Mouse (Mus musculus): Measurements from ENCODE around the gene Xrcc1.
"Not testable (repeated sequence)": the region's sequence is repeated elsewhere in the genome, so short reads cannot be mapped to it uniquely, and the experiment has no call there.

Gene Xrcc1

DNA sequence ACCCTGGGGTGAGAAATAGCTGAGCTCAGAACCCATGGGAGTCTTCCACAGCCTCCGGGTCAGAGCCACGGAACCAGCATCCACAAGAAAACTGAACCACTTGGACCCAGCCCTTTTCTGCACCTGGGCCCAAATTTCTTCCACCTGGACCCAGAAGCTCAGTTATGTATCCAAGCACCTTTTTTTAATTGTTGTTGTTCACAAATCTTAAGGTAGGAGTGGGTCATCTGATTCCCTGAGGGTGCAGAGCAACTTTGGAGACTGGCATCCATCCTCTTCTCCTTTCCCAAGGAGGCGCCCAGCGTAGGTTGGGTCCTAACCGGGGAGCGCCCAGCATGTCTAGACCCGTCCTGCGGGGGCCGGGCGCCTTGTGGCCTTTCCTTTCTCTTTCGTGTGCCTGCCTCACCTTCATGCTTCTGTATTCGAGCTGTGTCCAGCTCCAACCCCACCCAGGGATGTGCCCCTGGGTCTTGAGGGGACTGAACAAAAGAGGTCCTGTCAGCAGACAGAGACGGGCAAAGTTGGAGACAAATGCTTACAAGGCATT, at the start of gene Xrcc1, which contains the start of gene Pinlyp:
Gene Xrcc1, plus strand, starts transcription at position 222 of the 547 bp plus-strand sequence.
Gene Pinlyp, minus strand, starts transcription at position 51 of the 547 bp plus-strand sequence.
- no peak for DNase-seq

DNA sequence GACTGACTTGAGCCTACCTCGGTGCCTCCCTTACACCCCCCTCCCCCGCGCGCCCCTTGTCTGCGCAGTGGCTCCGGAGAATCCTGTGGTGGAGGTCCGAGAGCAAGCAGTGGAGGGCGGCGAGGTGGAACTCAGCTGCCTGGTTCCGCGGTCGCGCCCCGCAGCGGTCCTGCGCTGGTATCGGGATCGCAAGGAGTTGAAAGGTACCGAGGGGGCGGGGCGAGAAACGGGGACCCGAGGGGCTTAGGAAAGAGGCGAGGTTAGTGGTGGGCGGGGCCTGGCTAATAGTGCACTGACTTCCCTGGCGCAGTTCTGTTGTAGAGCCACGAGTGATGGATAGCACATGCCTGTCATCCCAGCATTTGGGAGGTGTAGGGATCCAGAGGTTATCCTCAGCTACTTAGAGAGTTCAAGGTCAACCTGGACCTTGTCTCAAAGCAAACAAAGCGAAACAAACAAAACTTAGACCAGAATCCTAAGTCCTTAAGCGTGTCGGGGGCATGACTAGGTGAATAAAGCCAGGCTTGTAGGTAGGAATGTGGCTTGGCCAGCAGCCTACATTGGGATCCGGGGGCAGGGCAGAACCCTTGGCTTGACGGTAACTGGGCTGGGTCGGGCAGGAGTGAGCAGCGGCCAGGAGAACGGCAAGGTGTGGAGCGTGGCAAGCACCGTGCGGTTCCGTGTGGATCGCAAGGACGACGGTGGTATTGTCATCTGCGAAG, 46.1 kb upstream of the Xrcc1 start:
- peak; percentile 39 for DNase-seq

GRCm38 (mm10) chr7:24500929-24501328, 45.2 kb upstream of the Xrcc1 start:
- DNase-seq: peak; percentile 50

- no peak for DNase-seq
These were observed 44.6 kb upstream of the Xrcc1 start for GRCm38 (mm10) chr7:24501492-24501891.

- no peak for DNase-seq
These were observed 42.1 kb upstream of the Xrcc1 start for GRCm38 (mm10) chr7:24504004-24504403.

GRCm38 (mm10) chr7:24504868-24505267, 41.2 kb upstream of the Xrcc1 start:
- no peak for DNase-seq

DNA sequence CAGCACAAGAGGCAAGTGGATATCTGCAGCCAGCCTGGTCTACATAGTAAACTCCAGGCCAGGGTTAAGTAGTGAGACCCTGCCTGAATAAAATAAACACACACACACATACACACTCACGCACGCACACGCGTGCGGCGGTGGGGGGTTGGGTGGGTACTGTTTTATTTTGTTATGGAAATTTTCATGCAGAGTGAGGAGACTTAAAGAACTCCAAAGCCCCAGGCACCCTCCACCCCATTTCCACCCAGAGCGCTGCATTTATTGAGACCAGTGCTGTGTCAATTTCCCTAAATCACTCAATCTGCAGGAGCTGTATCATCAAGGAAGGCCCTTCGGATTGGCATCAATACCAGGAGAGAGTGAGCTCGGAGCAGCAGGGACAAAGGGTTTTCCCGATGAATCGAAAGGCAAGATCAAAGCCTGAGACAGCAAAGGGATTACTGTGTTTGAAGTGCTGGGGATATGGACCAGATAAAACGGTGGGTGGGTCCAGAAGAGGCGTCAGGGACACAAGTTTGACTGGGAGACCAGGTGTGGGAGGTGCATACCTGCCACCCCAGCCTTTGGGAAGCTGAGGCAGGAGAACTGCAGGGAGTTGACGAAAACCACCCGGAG, 40.5 kb upstream of the Xrcc1 start:
- DNase-seq: no peak

DNA sequence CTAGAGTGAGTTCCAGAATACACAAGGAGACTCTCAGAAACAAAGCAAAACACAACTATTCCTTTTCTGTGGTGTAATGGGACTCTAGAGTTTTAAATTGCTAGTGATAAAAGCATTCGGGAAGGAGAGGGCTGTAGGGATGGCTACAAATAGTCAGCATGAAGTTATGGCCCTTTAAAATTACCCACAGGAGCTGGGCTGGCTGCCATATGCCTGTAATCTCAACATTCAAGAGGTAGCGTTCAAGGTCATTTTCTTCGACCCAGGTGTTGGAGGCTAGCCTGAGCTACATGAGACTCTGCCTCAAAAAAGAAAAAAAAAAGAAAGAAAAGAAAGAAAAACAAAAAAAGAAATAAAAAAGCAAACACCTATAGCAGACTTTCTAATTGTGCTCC, 40.0 kb upstream of the Xrcc1 start:
- DNase-seq: no peak

DNA sequence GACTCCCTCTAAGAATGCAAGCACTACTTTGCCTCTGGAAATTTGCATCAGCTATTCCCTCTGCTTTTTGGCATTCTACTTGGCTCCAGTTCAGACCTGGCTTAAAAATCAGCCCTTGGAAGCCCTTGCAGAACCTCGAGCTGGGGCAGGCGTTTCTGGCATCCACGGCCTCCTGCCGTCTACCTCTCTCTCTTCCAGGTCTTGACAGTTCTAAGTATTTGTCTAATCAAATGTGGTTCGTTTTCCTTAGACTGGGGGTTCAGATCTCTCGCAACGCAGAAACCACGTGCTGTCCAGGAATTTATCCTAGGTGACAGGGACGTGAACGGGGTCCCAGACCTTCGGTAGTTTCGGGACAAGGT, 39.6 kb upstream of the Xrcc1 start:
- DNase-seq: no peak

- DNase-seq: peak; percentile 96
These were observed 39.0 kb upstream of the Xrcc1 start, which contains the start of gene Zfp428 for GRCm38 (mm10) chr7:24506838-24507725. TSS of gene Zfp428 (plus strand) at chr7:24507006.

- no peak for DNase-seq
These were observed 38.4 kb upstream of the Xrcc1 start for GRCm38 (mm10) chr7:24507726-24508114.

DNA sequence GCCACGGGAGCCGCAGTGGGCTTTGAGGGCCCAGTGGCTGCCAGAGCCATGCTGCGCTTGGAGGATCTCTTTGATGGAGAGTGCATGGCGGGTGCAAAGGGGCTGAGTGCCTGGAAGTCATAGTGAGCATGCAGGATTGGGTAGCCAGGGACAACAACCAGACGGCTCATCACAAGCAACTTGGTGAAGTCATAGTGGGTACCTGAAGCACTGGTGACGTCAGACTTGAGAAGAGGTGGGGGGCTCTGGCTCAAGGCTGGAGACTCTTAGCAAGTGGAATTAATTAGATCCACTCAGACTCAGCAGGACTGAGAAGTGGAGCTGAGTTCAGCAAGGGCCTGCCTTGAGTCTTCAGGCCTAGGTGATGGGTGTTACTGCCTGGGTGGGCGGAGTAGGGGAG, 33.7 kb upstream of the Xrcc1 start, which contains the start of gene AC161166.1:
Gene AC161166.1, minus strand, starts transcription at position 101 of the 400 bp plus-strand sequence.
- DNase-seq: no peak

DNA sequence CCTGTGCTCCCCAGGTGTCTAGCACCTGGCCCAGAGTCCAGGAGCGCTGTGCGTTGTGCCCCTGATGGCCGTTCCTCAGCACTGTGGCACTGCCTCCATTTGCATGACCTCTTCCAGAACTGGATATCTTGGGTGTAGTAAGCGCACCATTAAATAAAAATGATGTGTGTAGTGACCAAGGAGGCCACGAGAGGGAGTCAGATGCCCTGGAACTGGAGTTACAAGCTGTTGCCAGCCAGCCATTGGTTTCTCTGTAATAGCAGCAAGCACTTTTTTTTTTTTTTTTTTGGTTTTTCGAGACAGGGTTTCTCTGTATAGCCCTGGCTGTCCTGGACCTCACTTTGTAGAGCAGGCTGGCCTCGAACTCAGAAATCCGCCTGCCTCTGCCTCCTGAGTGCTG, 29.8 kb upstream of the Xrcc1 start:
- DNase-seq: not testable (repeated sequence)

GRCm38 (mm10) chr7:24517077-24517476, 29.0 kb upstream of the Xrcc1 start:
- DNase-seq: no peak

DNA sequence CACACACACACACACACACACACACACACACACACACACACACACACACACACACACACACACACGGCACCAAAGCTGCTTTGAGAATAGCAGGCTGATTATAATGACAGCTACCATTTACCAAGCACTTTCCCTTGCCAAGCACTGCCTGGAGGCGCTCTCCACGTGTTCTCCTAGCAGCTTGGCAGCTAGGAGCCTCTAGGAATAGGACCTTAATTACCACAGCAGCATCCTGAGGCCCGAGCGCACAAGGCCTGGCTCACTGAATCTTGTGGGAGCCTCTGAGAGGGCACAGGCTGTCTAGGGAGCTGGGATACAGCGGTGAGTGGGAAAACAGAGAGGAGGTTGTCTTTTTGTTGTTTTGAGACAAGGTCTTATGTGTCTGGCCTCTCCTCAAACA, 28.4 kb upstream of the Xrcc1 start:
- peak; percentile 59 for DNase-seq

DNA sequence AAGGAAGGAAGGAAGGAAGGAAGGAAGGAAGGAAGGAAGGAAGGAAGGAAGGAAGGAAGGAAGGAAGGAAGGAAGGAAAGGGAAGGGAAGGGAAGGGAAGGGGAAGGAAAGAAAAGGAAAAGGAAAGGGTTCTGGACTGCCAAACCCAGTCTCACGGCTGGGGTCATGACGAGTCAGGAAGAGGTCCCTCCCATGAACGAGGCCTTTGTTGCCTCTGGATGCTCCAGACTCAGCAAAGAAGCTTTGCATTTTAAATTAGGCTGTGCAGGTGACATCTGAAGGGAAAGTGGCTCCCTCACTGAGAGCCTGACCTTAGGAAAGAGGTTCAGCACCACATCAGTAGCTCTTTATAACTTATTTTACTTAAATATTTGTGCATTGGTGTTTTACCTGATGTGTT, 27.0 kb upstream of the Xrcc1 start:
- DNase-seq: no peak

DNA sequence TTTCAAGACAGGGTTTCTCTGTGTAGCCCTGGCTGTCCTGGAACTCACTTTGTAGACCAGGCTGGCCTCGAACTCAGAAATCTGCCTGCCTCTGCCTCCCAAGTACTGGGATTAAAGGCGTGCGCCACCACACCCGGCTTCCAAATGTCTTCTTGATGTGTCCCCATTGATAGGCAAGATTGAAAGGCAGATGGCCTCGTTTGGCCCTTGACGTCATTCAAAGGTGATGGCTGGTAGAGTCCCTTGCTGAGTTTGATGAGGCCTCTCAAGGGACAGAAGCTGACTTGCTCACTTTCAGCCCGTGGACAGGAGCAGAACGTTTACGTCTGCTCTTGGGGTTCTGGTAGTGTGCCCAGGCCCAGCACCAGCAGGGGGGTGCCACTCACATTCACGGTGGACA, 26.0 kb upstream of the Xrcc1 start:
- not testable (repeated sequence) for DNase-seq

- DNase-seq: no peak
These were observed 23.3 kb upstream of the Xrcc1 start for GRCm38 (mm10) chr7:24522805-24523204.

- no peak for DNase-seq
These were observed 22.4 kb upstream of the Xrcc1 start for GRCm38 (mm10) chr7:24523723-24524122.

- DNase-seq: no peak
These were observed 21.1 kb upstream of the Xrcc1 start for GRCm38 (mm10) chr7:24524978-24525377.

GRCm38 (mm10) chr7:24525686-24526420, 20.2 kb upstream of the Xrcc1 start:
- DNase-seq: no peak

- no peak for DNase-seq
These were observed 17.2 kb upstream of the Xrcc1 start for GRCm38 (mm10) chr7:24528861-24529260.
